Mouse (Mus musculus): ENCODE results near the gene Hint3. TPM values are rescaled to one million over a fixed set of nuclear protein-coding genes. Genes with fewer than 3 reads are reported as not detected.

Hint3 gene
- 3.6 and 4.8 TPM in 2 replicates for polyA plus RNA-seq (2012; rRNA removed)

GRCm38 (mm10) chr10:30629513-30629912 lies at the start of gene Hint3:
Gene Hint3, minus strand, starts transcription at chr10:30629632.
- Histone ChIP-seq H3K27ac (ENCODE audit: insufficient read depth, low read length) (no peak within 1 kb of the TSS), H3K36me3 (ENCODE audit: control insufficient read depth, insufficient read depth, low read length) (no peaks in the 10 kb centered on the region), H3K27me3 (ENCODE audit: control insufficient read depth, insufficient read depth, low read length) (no peaks in the 10 kb centered on the region), H3K4me3 (ENCODE audit: extremely low read depth, insufficient read depth, insufficient read length) (no peak within 1 kb of the TSS), H3K4me1 (ENCODE audit: control insufficient read depth, insufficient read depth, insufficient read length) (no peaks in the 10 kb centered on the region; the same call in 1 of the 2 replicates)
- TF ChIP-seq POLR2A (IDR thresholded peaks at IDR 0.05; ENCODE audit: low read depth, low read length) = no peak
- no peak for TF ChIP-seq CTCF (IDR thresholded peaks at IDR 0.05; ENCODE audit: extremely low read depth, insufficient read depth, insufficient read length, insufficient replicate concordance)
- no peak for DNase-seq (ENCODE audit: low read depth in 1 of 2, low spot score in 2 of 2)
- WGBS = 92% methylated on average over 3 of the region's 3 CpGs

GRCm38 (mm10) chr10:30678051-30678450 lies 48.6 kb upstream of the Hint3 start:
- Histone ChIP-seq H3K27ac (ENCODE audit: insufficient read depth, low read length) (no peak overlapping the region), H3K36me3 (ENCODE audit: control insufficient read depth, insufficient read depth, low read length) (no peaks in the 10 kb centered on the region), H3K4me3 (ENCODE audit: extremely low read depth, insufficient read depth, insufficient read length) (no peak overlapping the region), H3K27me3 (ENCODE audit: control insufficient read depth, insufficient read depth, low read length) (no peaks in the 10 kb centered on the region), H3K4me1 (ENCODE audit: control insufficient read depth, insufficient read depth, insufficient read length) (no peaks in the 10 kb centered on the region)
- DNase-seq (ENCODE audit: low read depth in 1 of 2, low spot score in 2 of 2) = no peak
- TF ChIP-seq CTCF (IDR thresholded peaks at IDR 0.05; ENCODE audit: extremely low read depth, insufficient read depth, insufficient read length, insufficient replicate concordance) (no peak), POLR2A (IDR thresholded peaks at IDR 0.05; ENCODE audit: low read depth, low read length) (no peak)
- WGBS = 66% methylated on average over 2 of the region's 2 CpGs

- no peak overlapping the region for H3K27ac ChIP-seq (ENCODE audit: insufficient read depth, low read length)
- no peaks in the 10 kb centered on the region for H3K36me3 ChIP-seq (ENCODE audit: control insufficient read depth, insufficient read depth, low read length)
- H3K4me3 ChIP-seq (ENCODE audit: extremely low read depth, insufficient read depth, insufficient read length) = no peak overlapping the region
- no peaks in the 10 kb centered on the region for H3K27me3 ChIP-seq (ENCODE audit: control insufficient read depth, insufficient read depth, low read length)
- 59% methylated on average over 3 of the region's 3 CpGs for WGBS
- no peak for DNase-seq (ENCODE audit: low read depth in 1 of 2, low spot score in 2 of 2)
- TF ChIP-seq CTCF (IDR thresholded peaks at IDR 0.05; ENCODE audit: extremely low read depth, insufficient read depth, insufficient read length, insufficient replicate concordance) = no peak
- TF ChIP-seq POLR2A (IDR thresholded peaks at IDR 0.05; ENCODE audit: low read depth, low read length) = no peak
- no peaks in the 10 kb centered on the region for H3K4me1 ChIP-seq (ENCODE audit: control insufficient read depth, insufficient read depth, insufficient read length)
These were observed 45.4 kb upstream of the Hint3 start for GRCm38 (mm10) chr10:30674825-30675224.

- Histone ChIP-seq H3K4me1 (ENCODE audit: control insufficient read depth, insufficient read depth, insufficient read length) (no peaks in the 10 kb centered on the region), H3K27me3 (ENCODE audit: control insufficient read depth, insufficient read depth, low read length) (no peaks in the 10 kb centered on the region), H3K27ac (ENCODE audit: insufficient read depth, low read length) (no peak overlapping the region), H3K36me3 (ENCODE audit: control insufficient read depth, insufficient read depth, low read length) (no peaks in the 10 kb centered on the region), H3K4me3 (ENCODE audit: extremely low read depth, insufficient read depth, insufficient read length) (no peak overlapping the region)
- TF ChIP-seq POLR2A (IDR thresholded peaks at IDR 0.05; ENCODE audit: low read depth, low read length) = no peak
- TF ChIP-seq CTCF (IDR thresholded peaks at IDR 0.05; ENCODE audit: extremely low read depth, insufficient read depth, insufficient read length, insufficient replicate concordance) = no peak
- no peak for DNase-seq (ENCODE audit: low read depth in 1 of 2, low spot score in 2 of 2)
- WGBS = 88% methylated on average over 2 of the region's 2 CpGs
These were observed 37.1 kb upstream of the Hint3 start for GRCm38 (mm10) chr10:30666580-30666979.

GRCm38 (mm10) chr10:30660564-30661328 lies 31.3 kb upstream of the Hint3 start:
- Histone ChIP-seq H3K4me1 (ENCODE audit: control insufficient read depth, insufficient read depth, insufficient read length) (no peaks in the 10 kb centered on the region; the same call in 1 of the 2 replicates), H3K36me3 (ENCODE audit: control insufficient read depth, insufficient read depth, low read length) (no peaks in the 10 kb centered on the region), H3K4me3 (ENCODE audit: extremely low read depth, insufficient read depth, insufficient read length) (no peak overlapping the region), H3K27me3 (ENCODE audit: control insufficient read depth, insufficient read depth, low read length) (no peaks in the 10 kb centered on the region), H3K27ac (ENCODE audit: insufficient read depth, low read length) (no peak overlapping the region)
- TF ChIP-seq POLR2A (IDR thresholded peaks at IDR 0.05; ENCODE audit: low read depth, low read length) = no peak
- no peak for TF ChIP-seq CTCF (IDR thresholded peaks at IDR 0.05; ENCODE audit: extremely low read depth, insufficient read depth, insufficient read length, insufficient replicate concordance)
- 50% methylated on average over 6 of the region's 6 CpGs for WGBS
- no peak for DNase-seq (ENCODE audit: low read depth in 1 of 2, low spot score in 2 of 2)

- H3K4me1 ChIP-seq (ENCODE audit: control insufficient read depth, insufficient read depth, insufficient read length) = peaks cover 7% of the 10 kb centered on the region
- H3K27ac ChIP-seq (ENCODE audit: insufficient read depth, low read length) = 0 out of 2 replicates have a peak overlapping the region, but pooled peaks have one; percentile 75
- no peaks in the 10 kb centered on the region for H3K27me3 ChIP-seq (ENCODE audit: control insufficient read depth, insufficient read depth, low read length)
- WGBS = 9% methylated on average over 5 of the region's 5 CpGs
- H3K36me3 ChIP-seq (ENCODE audit: control insufficient read depth, insufficient read depth, low read length) = peaks cover 5% of the 10 kb centered on the region; the same call in 1 of the 2 replicates
- TF ChIP-seq POLR2A (IDR thresholded peaks at IDR 0.05; ENCODE audit: low read depth, low read length) = no peak
- no peak for TF ChIP-seq CTCF (IDR thresholded peaks at IDR 0.05; ENCODE audit: extremely low read depth, insufficient read depth, insufficient read length, insufficient replicate concordance)
- peak overlapping the region; percentile 66 for H3K4me3 ChIP-seq (ENCODE audit: extremely low read depth, insufficient read depth, insufficient read length)
- peak in 1 of 2 experiments; percentile 41 for DNase-seq (ENCODE audit: low read depth in 1 of 2, low spot score in 2 of 2)
These were observed 26.2 kb upstream of the Hint3 start for GRCm38 (mm10) chr10:30655655-30656054.

DNA sequence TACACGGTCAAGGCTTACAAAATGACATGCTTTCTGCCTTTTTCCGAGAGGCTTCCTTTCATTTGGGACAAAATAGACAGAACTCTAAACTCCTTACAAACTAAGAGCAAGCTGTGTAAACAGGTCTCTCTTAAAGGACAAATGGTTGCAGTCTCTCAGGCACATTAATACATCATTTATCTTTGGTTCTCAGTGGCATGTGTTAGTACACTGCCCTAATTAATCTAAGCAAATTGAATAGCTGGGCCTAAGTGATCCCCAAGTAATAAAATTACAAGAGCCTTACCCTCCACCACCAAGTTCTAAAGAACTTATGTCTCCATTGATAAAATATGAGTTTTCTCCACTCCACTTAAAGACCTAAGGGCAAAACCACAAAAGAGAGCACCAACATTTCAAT lies 18.2 kb upstream of the Hint3 start:
- no peak for DNase-seq (ENCODE audit: low read depth in 1 of 2, low spot score in 2 of 2)
- H3K27ac ChIP-seq (ENCODE audit: insufficient read depth, low read length) = no peak overlapping the region
- no peaks in the 10 kb centered on the region for H3K27me3 ChIP-seq (ENCODE audit: control insufficient read depth, insufficient read depth, low read length)
- no peak for TF ChIP-seq POLR2A (IDR thresholded peaks at IDR 0.05; ENCODE audit: low read depth, low read length)
- no peak for TF ChIP-seq CTCF (IDR thresholded peaks at IDR 0.05; ENCODE audit: extremely low read depth, insufficient read depth, insufficient read length, insufficient replicate concordance)
- no peaks in the 10 kb centered on the region for H3K4me1 ChIP-seq (ENCODE audit: control insufficient read depth, insufficient read depth, insufficient read length)
- H3K36me3 ChIP-seq (ENCODE audit: control insufficient read depth, insufficient read depth, low read length) = peaks cover 14% of the 10 kb centered on the region
- 94% methylated on average over 2 of the region's 2 CpGs for WGBS
- no peak overlapping the region for H3K4me3 ChIP-seq (ENCODE audit: extremely low read depth, insufficient read depth, insufficient read length)
